Mouse (Mus musculus) hindbrain, embryonic 14.5 days (tissue): ENCODE measurements around the gene Tfap2c. TPM values are rescaled to one million over a fixed set of nuclear protein-coding genes. Genes with fewer than 3 reads are reported as not detected.
A peak's percentile ranks its signal among the peaks of the same experiment; 100 is the strongest.

Source experiments
- ATAC-seq: fragments of 200-750 bp; cut with Nextera tagmentation; 2 replicates; pipeline ENCODE4 v1.8.0; 2017; ENCODE audit warnings: moderate number of reproducible peaks, mild to moderate bottlenecking, moderate TSS enrichment, moderate library complexity; ENCODE audit not compliant: low FRiP score
- DNase-seq: peaks from one replicate; pipeline ENCODE4 v3.0.0-alpha.2; 2015; ENCODE audit warnings: low spot score
- H3K27ac ChIP-seq: fragments of 300-500 bp; sonication (generic); 2 replicates; pipeline ENCODE4 v1.5.1; 2014; ENCODE audit warnings: mild to moderate bottlenecking, moderate library complexity
- H3K27me3 ChIP-seq: fragments of 300-500 bp; sonication (generic); 2 replicates; pipeline ENCODE4 v1.6.1; 2014; ENCODE audit warnings: mild to moderate bottlenecking, low read length, mixed read lengths; ENCODE audit not compliant: control insufficient read depth, insufficient read depth
- H3K36me3 ChIP-seq: fragments of 300-500 bp; sonication (generic); replicated peaks from 2 replicates; pipeline ENCODE4 v1.6.1; 2014; ENCODE audit not compliant: control insufficient read depth, insufficient read depth
- H3K4me1 ChIP-seq: fragments of 300-500 bp; sonication (generic); replicated peaks from 2 replicates; pipeline ENCODE4 v1.6.1; 2014; ENCODE audit warnings: antibody characterized with exemption, low read length, mixed read lengths; ENCODE audit not compliant: control insufficient read depth, insufficient read depth
- H3K4me2 ChIP-seq: fragments of 300-500 bp; sonication (generic); replicated peaks from 2 replicates; pipeline ENCODE4 v1.6.1; 2014; ENCODE audit warnings: mild to moderate bottlenecking, moderate library complexity
- H3K4me3 ChIP-seq: fragments of 300-500 bp; sonication (generic); replicated peaks from 2 replicates; pipeline ENCODE4 v1.5.1; 2014; ENCODE audit warnings: mild to moderate bottlenecking, low read length
- H3K9ac ChIP-seq: fragments of 300-500 bp; sonication (generic); 2 replicates; pipeline ENCODE4 v1.6.1; 2014
- H3K9me3 ChIP-seq: fragments of 300-500 bp; sonication (generic); 2 replicates; pipeline ENCODE4 v1.6.1; 2016; ENCODE audit warnings: low read length; ENCODE audit not compliant: control insufficient read depth
- WGBS: fragments of 180-500 bp; shearing (Covaris S2); extraction: QIAGEN DNeasy Blood & Tissue Kit; methylation state at CpG from one replicate; pipeline ENCODE4 v1.1.7; 2014; 5-methylcytosine and 5-hydroxymethylcytosine counted together
- polyA plus RNA-seq: library from polyadenylated mRNA; unstranded; fragments of >200 nt; fragmentation: Nextera tagmentation; extraction: Ambion mirVana; gene quantifications from 2 replicates; pipeline ENCODE4 v1.2.1, GENCODE M21; 2014

Gene Tfap2c
- polyA plus RNA-seq, 1 experiment from 2014 or later: 0.28 TPM

- H3K27me3 ChIP-seq: peaks cover 100% of the 10 kb centered on the region
- WGBS: 2% methylated on average over 27 of the region's 27 CpGs
- no peak overlapping the region for H3K27ac ChIP-seq
- 0 out of 2 replicates have a peak overlapping the region, but pooled peaks have one; percentile 10 for H3K4me3 ChIP-seq
- H3K36me3 ChIP-seq: no peaks in the 10 kb centered on the region
- peaks cover 12% of the 10 kb centered on the region; the same call in 1 of the 2 replicates for H3K4me1 ChIP-seq
- DNase-seq (peak; percentile 44), ATAC-seq (no peak; the same call in 1 of the 2 replicates)
- H3K9ac ChIP-seq: no peak overlapping the region
- no peaks in the 10 kb centered on the region for H3K9me3 ChIP-seq
- H3K4me2 ChIP-seq: 0 out of 2 replicates have a peak overlapping the region, but pooled peaks have one; percentile 35
Measured at GRCm38 (mm10) chr2:172548672-172549255, 629 bp upstream of the Tfap2c start.

DNA sequence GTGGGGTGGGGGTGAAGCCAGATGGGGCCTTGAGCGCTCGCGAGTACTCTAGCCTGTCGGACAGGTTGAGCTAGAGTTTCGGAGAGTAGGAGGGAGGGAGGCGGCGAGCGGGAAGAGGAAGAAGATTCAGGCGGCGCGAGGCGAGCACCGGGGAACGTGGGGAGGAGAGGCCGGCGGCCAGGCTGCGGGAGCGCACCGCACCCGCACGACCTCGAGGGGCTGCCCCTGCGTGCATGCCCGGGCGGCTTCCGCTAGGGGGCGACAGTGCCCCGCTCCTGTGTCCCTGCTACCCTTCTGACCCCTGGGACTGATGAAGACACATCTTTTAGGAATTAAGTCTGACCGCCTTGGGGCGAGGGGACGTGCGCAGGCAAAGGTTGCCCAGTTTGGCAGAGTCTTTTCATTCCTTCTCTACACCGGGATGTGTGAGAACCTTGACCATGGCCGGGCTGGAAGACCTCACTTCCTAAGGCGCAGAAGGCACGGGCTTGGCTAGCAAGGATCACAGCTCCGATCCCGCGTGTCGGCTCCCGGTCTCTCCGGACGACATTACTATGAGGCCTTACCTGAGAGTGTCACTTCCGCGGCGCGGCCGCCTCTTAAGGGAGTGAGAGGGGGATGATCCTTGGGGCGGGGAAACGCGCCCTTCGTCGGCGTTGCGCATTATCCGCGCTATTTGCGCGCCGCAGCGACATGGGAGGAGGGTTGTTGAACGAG, 1.1 kb downstream of the Tfap2c start:
- Histone ChIP-seq H3K4me2 (peak overlapping the region; percentile 35), H3K27ac (no peak overlapping the region), H3K4me3 (peak overlapping the region; percentile 14), H3K9ac (no peak overlapping the region), H3K27me3 (peaks cover 99% of the 10 kb centered on the region), H3K9me3 (no peaks in the 10 kb centered on the region), H3K4me1 (peaks cover 12% of the 10 kb centered on the region; the same call in 1 of the 2 replicates), H3K36me3 (no peaks in the 10 kb centered on the region)
- DNase-seq: peak; percentile 67
- under 1% methylated on average over 59 of the region's 62 CpGs for WGBS
- ATAC-seq: peak; percentile 46; the same call in 1 of the 2 replicates

DNA sequence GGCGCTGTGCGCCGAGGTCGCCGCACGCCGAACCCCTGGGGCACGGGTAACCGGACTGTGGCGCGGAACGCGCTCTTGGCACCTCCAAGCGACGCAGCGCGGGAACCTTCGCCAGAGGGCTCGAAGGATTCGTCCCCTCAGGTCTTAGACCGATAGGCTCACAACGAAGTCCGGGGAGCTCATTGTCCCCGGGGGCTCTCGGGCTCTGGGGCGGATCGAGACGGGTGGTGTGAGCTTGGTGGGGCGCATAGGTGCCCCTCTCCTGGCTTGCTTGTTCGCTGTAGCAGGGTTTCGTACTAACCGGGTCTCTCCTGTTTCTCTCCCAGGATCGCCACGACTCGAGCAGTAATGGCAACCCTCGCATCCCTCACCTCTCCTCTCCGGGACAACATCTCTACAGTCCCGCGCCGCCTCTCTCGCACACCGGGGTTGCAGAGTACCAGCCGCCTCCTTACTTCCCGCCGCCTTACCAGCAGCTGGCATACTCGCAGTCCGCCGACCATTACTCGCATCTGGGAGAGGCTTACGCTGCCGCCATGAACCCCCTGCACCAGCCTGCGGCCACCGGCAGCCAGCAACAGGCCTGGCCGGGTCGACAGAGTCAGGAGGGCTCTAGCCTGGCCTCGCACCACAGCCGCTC, 1.8 kb downstream of the Tfap2c start:
- no peak overlapping the region for H3K27ac ChIP-seq
- H3K9ac ChIP-seq: no peak overlapping the region
- H3K4me2 ChIP-seq: peak overlapping the region; percentile 19
- H3K9me3 ChIP-seq: no peaks in the 10 kb centered on the region
- no peak for DNase-seq
- peak overlapping the region; percentile 14 for H3K4me3 ChIP-seq
- no peak for ATAC-seq
- WGBS: under 1% methylated on average over 57 of the region's 57 CpGs
- H3K27me3 ChIP-seq: peaks cover 99% of the 10 kb centered on the region
- H3K36me3 ChIP-seq: no peaks in the 10 kb centered on the region
- H3K4me1 ChIP-seq: peaks cover 12% of the 10 kb centered on the region; the same call in 1 of the 2 replicates

- no peaks in the 10 kb centered on the region for H3K36me3 ChIP-seq
- no peak overlapping the region for H3K4me3 ChIP-seq
- H3K4me2 ChIP-seq: no peak overlapping the region
- H3K9me3 ChIP-seq: no peaks in the 10 kb centered on the region
- H3K27me3 ChIP-seq: peaks cover 98% of the 10 kb centered on the region
- H3K9ac ChIP-seq: no peak overlapping the region
- H3K4me1 ChIP-seq: peaks cover 12% of the 10 kb centered on the region; the same call in 1 of the 2 replicates
- no peak overlapping the region for H3K27ac ChIP-seq
- WGBS: 4% methylated on average over 13 of the region's 14 CpGs
- DNase-seq (peak; percentile 30), ATAC-seq (no peak)
Measured at GRCm38 (mm10) chr2:172551872-172552271, 2.5 kb downstream of the Tfap2c start.

GRCm38 (mm10) chr2:172552666-172553065, 3.3 kb downstream of the Tfap2c start:
- H3K36me3 ChIP-seq: no peaks in the 10 kb centered on the region
- H3K4me2 ChIP-seq: no peak overlapping the region
- H3K4me1 ChIP-seq: peaks cover 12% of the 10 kb centered on the region; the same call in 1 of the 2 replicates
- H3K4me3 ChIP-seq: no peak overlapping the region
- ATAC-seq (no peak), DNase-seq (peak; percentile 26)
- H3K27me3 ChIP-seq: peaks cover 98% of the 10 kb centered on the region
- WGBS: 6% methylated on average over 6 of the region's 6 CpGs
- no peaks in the 10 kb centered on the region for H3K9me3 ChIP-seq
- H3K9ac ChIP-seq: no peak overlapping the region
- no peak overlapping the region for H3K27ac ChIP-seq

GRCm38 (mm10) chr2:172554211-172554610, 4.8 kb downstream of the Tfap2c start:
- H3K27me3 ChIP-seq: peaks cover 96% of the 10 kb centered on the region
- WGBS: 66% methylated on average over 9 of the region's 9 CpGs
- no peak for ATAC-seq

GRCm38 (mm10) chr2:172558674-172559468, 9.5 kb downstream of the Tfap2c start:
- no peak overlapping the region for H3K27ac ChIP-seq
- H3K9ac ChIP-seq: no peak overlapping the region
- H3K4me2 ChIP-seq: no peak overlapping the region
- WGBS: 36% methylated on average over 21 of the region's 21 CpGs
- peaks cover 80% of the 10 kb centered on the region for H3K27me3 ChIP-seq
- no peaks in the 10 kb centered on the region for H3K4me1 ChIP-seq
- no peak overlapping the region for H3K4me3 ChIP-seq
- H3K9me3 ChIP-seq: no peaks in the 10 kb centered on the region
- ATAC-seq: no peak
- no peaks in the 10 kb centered on the region for H3K36me3 ChIP-seq
- DNase-seq: no peak

More at GRCm38 (mm10) chr2:172554211-172554610, 4.8 kb downstream of the Tfap2c start:
- Histone ChIP-seq H3K4me3 (no peak overlapping the region), H3K9me3 (no peaks in the 10 kb centered on the region), H3K4me2 (no peak overlapping the region), H3K9ac (no peak overlapping the region), H3K27ac (no peak overlapping the region), H3K36me3 (no peaks in the 10 kb centered on the region), H3K4me1 (peaks cover 10% of the 10 kb centered on the region; the same call in 1 of the 2 replicates)
- no peak for DNase-seq

- no peaks in the 10 kb centered on the region for H3K36me3 ChIP-seq
- H3K27ac ChIP-seq: no peak overlapping the region
- no peak overlapping the region for H3K4me2 ChIP-seq
- no peak overlapping the region for H3K9ac ChIP-seq
- no peak for ATAC-seq
- DNase-seq: no peak
- 28% methylated on average over 10 of the region's 10 CpGs for WGBS
- peaks cover 60% of the 10 kb centered on the region for H3K27me3 ChIP-seq
- H3K9me3 ChIP-seq: no peaks in the 10 kb centered on the region
- no peak overlapping the region for H3K4me3 ChIP-seq
- no peaks in the 10 kb centered on the region for H3K4me1 ChIP-seq
Measured at GRCm38 (mm10) chr2:172561016-172561415, 11.6 kb downstream of the Tfap2c start.
